Mouse (Mus musculus) right cerebral cortex, postnatal 36 days (tissue): ENCODE data around the gene Borcs5.

Experiments
- DNase-seq, 2 experiments: peaks; one replicate each; pipeline ENCODE4 v3.0.0; 2022; ENCODE audit warnings: low spot score in 2 of 2, mixed read lengths in 1 of 2

Borcs5 gene

GRCm38 (mm10) chr6:134717886-134718667, 78.8 kb downstream of the Borcs5 start:
- DNase-seq, result peak; percentile 39 to 55

GRCm38 (mm10) chr6:134718668-134719065, 79.4 kb downstream of the Borcs5 start:
- DNase-seq, result no peak

- no peak for DNase-seq
Observed at GRCm38 (mm10) chr6:134719156-134719555, 79.8 kb downstream of the Borcs5 start.

- DNase-seq, result no peak
Observed at GRCm38 (mm10) chr6:134720150-134720549, 80.8 kb downstream of the Borcs5 start.

GRCm38 (mm10) chr6:134721729-134722269, 82.5 kb downstream of the Borcs5 start:
- DNase-seq, result no peak

- DNase-seq, result no peak
Observed at GRCm38 (mm10) chr6:134722906-134723305, 83.6 kb downstream of the Borcs5 start.

GRCm38 (mm10) chr6:134723326-134723725, 84.0 kb downstream of the Borcs5 start:
- no peak for DNase-seq

- DNase-seq, result no peak
Observed at GRCm38 (mm10) chr6:134723833-134724553, 84.7 kb downstream of the Borcs5 start.

GRCm38 (mm10) chr6:134725406-134725805, 86.1 kb downstream of the Borcs5 start:
- no peak for DNase-seq

GRCm38 (mm10) chr6:134730978-134731377, 91.7 kb downstream of the Borcs5 start:
- no peak for DNase-seq

GRCm38 (mm10) chr6:134732813-134733212, 93.5 kb downstream of the Borcs5 start:
- DNase-seq, result no peak

- no peak for DNase-seq
Observed at GRCm38 (mm10) chr6:134733800-134734221, 94.5 kb downstream of the Borcs5 start.

GRCm38 (mm10) chr6:134736853-134737252, 97.5 kb downstream of the Borcs5 start:
- DNase-seq, result no peak

- DNase-seq, result no peak
Observed at GRCm38 (mm10) chr6:134743568-134743967, 104.3 kb downstream of the Borcs5 start.

GRCm38 (mm10) chr6:134745876-134746275, 106.6 kb downstream of the Borcs5 start:
- DNase-seq, result no peak

- DNase-seq, result no peak
Observed at GRCm38 (mm10) chr6:134748126-134748525, 108.8 kb downstream of the Borcs5 start.

- no peak for DNase-seq
Observed at GRCm38 (mm10) chr6:134751087-134751486, 111.8 kb downstream of the Borcs5 start.

GRCm38 (mm10) chr6:134751883-134752647, 112.8 kb downstream of the Borcs5 start:
- no peak for DNase-seq

- no peak for DNase-seq
Observed at GRCm38 (mm10) chr6:134753412-134753811, 114.1 kb downstream of the Borcs5 start.

- no peak for DNase-seq
Observed at GRCm38 (mm10) chr6:134753858-134754257, 114.5 kb downstream of the Borcs5 start.

GRCm38 (mm10) chr6:134756058-134756457, 116.7 kb downstream of the Borcs5 start:
- DNase-seq, result no peak
